Mouse (Mus musculus) liver, embryonic 16.5 days (tissue): ENCODE results near the gene Thoc5. TPM values are rescaled to one million over a fixed set of nuclear protein-coding genes. Genes with fewer than 3 reads are reported as not detected.

Experiments
- ATAC-seq: fragments of 200-750 bp; cut with Nextera tagmentation; 2 replicates; pipeline ENCODE4 v1.8.0; 2017; ENCODE audit warnings: low read depth, mild to moderate bottlenecking, moderate number of reproducible peaks, moderate library complexity
- H3K27ac ChIP-seq: fragments of 300-500 bp; sonication (generic); 2 replicates; pipeline ENCODE4 v1.5.1; 2014; ENCODE audit warnings: mild to moderate bottlenecking, low read length
- H3K27me3 ChIP-seq: fragments of 300-500 bp; sonication (generic); 2 replicates; pipeline ENCODE4 v1.6.1; 2014; ENCODE audit warnings: low read depth, low read length, mixed read lengths; ENCODE audit not compliant: control insufficient read depth, insufficient read depth
- H3K36me3 ChIP-seq: fragments of 300-500 bp; sonication (generic); 2 replicates; pipeline ENCODE4 v1.6.1; 2014; ENCODE audit warnings: mild to moderate bottlenecking; ENCODE audit not compliant: control insufficient read depth, insufficient read depth
- H3K4me1 ChIP-seq: fragments of 300-500 bp; sonication (generic); 2 replicates; pipeline ENCODE4 v1.6.1; 2014; ENCODE audit warnings: low read depth, low read length, mixed read lengths; ENCODE audit not compliant: control insufficient read depth
- H3K4me2 ChIP-seq: fragments of 300-500 bp; sonication (generic); 2 replicates; pipeline ENCODE4 v1.6.1; 2014; ENCODE audit warnings: low read depth, low read length, mixed read lengths
- H3K4me3 ChIP-seq: fragments of 300-500 bp; sonication (generic); 2 replicates; pipeline ENCODE4 v1.5.1; 2014; ENCODE audit warnings: low read depth, mild to moderate bottlenecking, low read length
- H3K9ac ChIP-seq: fragments of 300-500 bp; sonication (generic); 2 replicates; pipeline ENCODE4 v1.6.1; 2014; ENCODE audit warnings: low read depth, low read length
- H3K9me3 ChIP-seq: fragments of 300-500 bp; sonication (generic); replicated peaks from 2 replicates; pipeline ENCODE4 v1.6.1; 2016; ENCODE audit warnings: low read length; ENCODE audit not compliant: control insufficient read depth
- WGBS: fragments of 180-500 bp; shearing (Covaris S2); extraction: QIAGEN DNeasy Blood & Tissue Kit; methylation state at CpG from one replicate; pipeline ENCODE4 v1.1.7; 2014; ENCODE audit not compliant: insufficient replicate concordance; 5-methylcytosine and 5-hydroxymethylcytosine counted together
- polyA plus RNA-seq: library from polyadenylated mRNA; unstranded; fragments of >200 nt; fragmentation: Nextera tagmentation; extraction: Ambion mirVana; gene quantifications from 2 replicates; pipeline ENCODE4 v1.2.1, GENCODE M21; 2015

Gene Thoc5
- polyA plus RNA-seq, 1 experiment from 2014 or later = 12.6 TPM

DNA sequence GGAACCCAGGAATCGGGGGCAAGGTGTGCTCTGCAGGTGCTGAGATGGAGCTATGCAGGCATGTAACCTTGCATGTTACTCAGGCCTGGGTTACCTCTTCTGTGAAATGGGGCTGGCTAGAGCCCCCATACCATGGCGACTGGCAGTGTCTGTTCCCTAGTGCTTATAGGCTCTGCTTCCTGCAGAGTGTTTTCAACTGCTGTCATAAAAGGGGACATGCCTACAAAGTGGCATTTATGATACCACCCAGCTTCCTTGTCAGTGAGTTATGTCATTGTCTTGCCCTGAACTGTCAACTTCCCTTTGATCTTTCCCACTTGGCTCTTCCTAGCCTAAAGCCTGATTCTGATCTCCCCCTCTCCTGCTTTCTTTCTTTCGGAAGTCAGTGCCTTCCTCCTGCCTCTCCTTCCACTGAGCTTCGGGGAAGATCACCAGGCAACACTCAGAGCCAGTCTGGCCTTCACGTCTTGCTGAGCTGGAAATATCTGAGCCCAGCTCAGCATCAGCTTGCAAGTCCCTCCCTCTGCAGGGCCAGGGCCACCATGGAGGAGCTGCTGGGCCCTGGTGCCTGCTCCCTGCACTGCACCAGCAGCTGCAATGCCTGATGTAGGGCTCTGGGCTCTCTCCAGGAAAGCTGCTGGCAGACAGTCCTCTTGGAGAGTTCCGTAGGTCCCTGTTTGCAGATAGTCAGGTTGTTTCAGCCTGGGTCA, 68.1 kb downstream of the Thoc5 start:
- no peak overlapping the region for H3K4me2 ChIP-seq
- no peak overlapping the region for H3K4me3 ChIP-seq
- H3K36me3 ChIP-seq = no peaks in the 10 kb centered on the region
- WGBS = 42% methylated on average over 6 of the region's 6 CpGs
- H3K4me1 ChIP-seq = peaks cover 15% of the 10 kb centered on the region
- H3K9ac ChIP-seq = no peak overlapping the region
- no peak for ATAC-seq
- H3K27me3 ChIP-seq = no peaks in the 10 kb centered on the region
- H3K27ac ChIP-seq = no peak overlapping the region
- H3K9me3 ChIP-seq = no peaks in the 10 kb centered on the region

DNA sequence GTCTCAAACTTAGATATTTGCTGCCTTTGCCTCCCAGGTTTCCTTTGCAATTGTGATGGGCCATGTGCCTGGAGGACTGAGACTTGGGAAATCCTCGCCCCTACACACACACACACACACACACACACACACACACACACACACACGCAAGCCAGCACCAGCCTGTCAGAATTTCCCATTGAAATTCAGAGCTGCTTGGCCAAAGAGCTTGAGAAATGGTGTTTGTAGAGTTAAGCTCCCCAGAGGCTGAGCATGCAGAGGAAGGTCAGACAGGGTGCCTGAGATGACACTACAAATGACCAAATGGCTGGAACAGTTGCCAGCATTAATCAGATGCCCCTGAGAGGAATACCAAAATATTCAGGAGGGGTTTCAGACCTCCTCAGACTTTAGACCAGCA, 71.2 kb downstream of the Thoc5 start:
- Histone ChIP-seq H3K9ac (no peak overlapping the region), H3K4me1 (peaks cover 18% of the 10 kb centered on the region), H3K4me3 (no peak overlapping the region), H3K27ac (no peak overlapping the region), H3K4me2 (no peak overlapping the region), H3K36me3 (no peaks in the 10 kb centered on the region), H3K27me3 (no peaks in the 10 kb centered on the region), H3K9me3 (no peaks in the 10 kb centered on the region)
- ATAC-seq = no peak
- 69% methylated on average over 2 of the region's 2 CpGs for WGBS

DNA sequence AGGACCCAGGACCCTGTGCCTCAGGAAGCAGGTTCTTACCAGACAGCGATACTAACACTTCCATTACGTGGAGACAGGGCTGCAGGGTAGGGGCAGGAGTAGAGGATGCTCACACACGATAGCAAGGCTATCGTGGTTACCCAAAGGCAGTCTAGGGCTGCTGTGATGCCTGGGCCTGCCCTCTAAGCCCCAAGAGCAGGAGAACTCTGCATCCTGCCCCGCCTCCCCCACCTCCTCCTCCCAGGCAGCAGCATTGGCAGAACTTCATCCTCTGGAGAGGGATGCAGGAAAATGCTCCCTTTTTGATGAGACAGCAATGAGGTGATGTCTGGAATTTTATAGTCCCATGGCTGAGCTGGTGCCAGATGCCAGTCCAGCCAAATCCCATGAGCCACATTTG, 71.8 kb downstream of the Thoc5 start:
- Histone ChIP-seq H3K27ac (peak overlapping the region; percentile 56), H3K27me3 (no peaks in the 10 kb centered on the region), H3K4me2 (no peak overlapping the region), H3K4me1 (peaks cover 18% of the 10 kb centered on the region), H3K4me3 (no peak overlapping the region), H3K36me3 (no peaks in the 10 kb centered on the region), H3K9ac (no peak overlapping the region), H3K9me3 (no peaks in the 10 kb centered on the region)
- peak; percentile 85 for ATAC-seq
- 17% methylated on average over 5 of the region's 5 CpGs for WGBS

DNA sequence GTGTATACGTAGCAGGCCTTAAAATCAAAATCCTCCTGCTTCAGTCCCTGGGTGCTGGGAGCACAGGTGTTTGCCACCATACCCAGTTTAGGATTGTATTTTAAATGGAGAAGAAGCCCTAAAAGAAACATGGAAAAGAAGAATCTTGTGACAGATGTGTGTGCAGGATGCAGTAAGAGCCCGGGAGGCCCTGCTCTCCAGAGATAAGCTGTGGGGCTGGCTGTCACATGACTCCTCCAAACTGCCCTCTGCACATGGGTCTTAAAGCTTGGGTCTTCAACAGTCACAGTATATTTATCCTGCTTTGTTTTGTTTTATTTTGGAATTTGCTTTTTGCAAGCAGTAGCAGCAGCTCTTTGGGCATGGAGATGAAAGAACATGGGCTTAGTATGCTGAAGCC, 72.4 kb downstream of the Thoc5 start:
- no peaks in the 10 kb centered on the region for H3K27me3 ChIP-seq
- peak; percentile 80 for ATAC-seq
- peak overlapping the region; percentile 56 for H3K27ac ChIP-seq
- no peak overlapping the region for H3K9ac ChIP-seq
- H3K36me3 ChIP-seq = no peaks in the 10 kb centered on the region
- no peaks in the 10 kb centered on the region for H3K9me3 ChIP-seq
- H3K4me2 ChIP-seq = no peak overlapping the region
- peaks cover 18% of the 10 kb centered on the region for H3K4me1 ChIP-seq
- WGBS = 14% methylated on average over 2 of the region's 2 CpGs
- H3K4me3 ChIP-seq = no peak overlapping the region

DNA sequence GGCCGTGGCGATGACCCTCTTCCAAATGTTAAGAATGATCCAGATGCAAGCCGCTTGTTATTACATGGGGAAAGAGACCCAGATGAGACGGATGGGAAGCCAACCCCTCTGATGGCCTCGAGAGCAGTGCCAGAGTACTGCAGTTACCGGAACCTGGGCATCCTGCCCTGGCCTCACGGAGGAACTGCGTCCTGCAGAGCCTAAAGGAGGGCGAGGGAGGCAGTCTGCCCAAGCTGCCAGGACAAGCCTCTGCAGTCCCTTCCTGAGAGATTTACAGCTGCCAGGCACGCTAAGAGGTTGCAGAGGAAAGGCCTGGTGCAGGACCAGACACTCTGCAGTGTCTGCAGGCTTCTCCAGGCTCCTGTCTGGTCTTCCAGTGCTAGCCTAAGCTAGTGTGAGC, 73.3 kb downstream of the Thoc5 start:
- WGBS = 42% methylated on average over 10 of the region's 10 CpGs
- H3K27me3 ChIP-seq = no peaks in the 10 kb centered on the region
- no peak overlapping the region for H3K9ac ChIP-seq

DNA sequence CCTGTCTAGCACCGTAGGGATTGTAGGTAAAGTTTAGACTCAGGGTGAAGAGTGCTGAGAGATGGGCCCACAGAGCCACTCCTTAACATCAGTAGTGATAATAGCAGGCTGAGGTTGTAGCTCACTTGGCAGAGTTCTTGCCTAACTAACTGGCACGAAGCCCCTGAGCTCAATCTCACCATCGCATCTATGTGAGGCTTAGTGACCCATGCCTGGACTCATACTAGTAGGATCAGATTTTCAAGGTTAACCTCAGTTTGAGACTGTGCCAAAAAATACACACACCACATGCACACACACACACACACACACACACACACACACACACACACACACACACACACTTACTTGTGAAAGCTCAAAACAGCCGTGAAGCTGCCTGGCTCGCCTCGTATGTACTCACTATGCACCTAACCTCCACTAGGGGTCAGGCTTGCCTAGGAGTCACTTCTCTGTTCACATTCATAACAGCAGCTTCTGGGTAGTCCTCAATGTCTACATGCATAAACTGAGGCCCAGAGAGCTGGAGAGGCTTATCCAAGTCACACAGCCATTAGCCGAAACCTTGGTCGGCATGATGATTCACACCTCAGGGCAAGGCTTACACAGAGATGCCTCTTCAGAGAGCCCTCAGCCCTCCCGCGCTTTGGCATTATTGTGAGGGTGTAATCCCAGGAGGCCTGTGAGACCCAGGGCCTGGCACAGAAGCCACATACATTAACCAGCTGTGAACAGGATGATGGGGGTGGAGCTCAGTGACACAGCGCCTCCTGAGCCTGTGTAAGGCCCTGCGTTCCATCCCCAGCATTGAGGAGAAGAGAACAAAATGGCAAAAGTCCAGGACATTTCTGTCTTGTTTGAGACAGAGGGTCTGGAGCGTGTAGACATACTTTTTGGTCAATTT, 78.1 kb downstream of the Thoc5 start:
- Histone ChIP-seq H3K9ac (no peak overlapping the region), H3K27me3 (no peaks in the 10 kb centered on the region), H3K4me1 (peaks cover 8% of the 10 kb centered on the region; the same call in 1 of the 2 replicates), H3K4me3 (no peak overlapping the region), H3K9me3 (no peaks in the 10 kb centered on the region), H3K36me3 (no peaks in the 10 kb centered on the region), H3K4me2 (no peak overlapping the region), H3K27ac (no peak overlapping the region)
- 41% methylated on average over 13 of the region's 13 CpGs for WGBS
- ATAC-seq = peak; percentile 57

More for the DNA sequence above, 73.3 kb downstream of the Thoc5 start:
- no peak overlapping the region for H3K4me2 ChIP-seq
- ATAC-seq = no peak
- no peaks in the 10 kb centered on the region for H3K9me3 ChIP-seq
- H3K36me3 ChIP-seq = no peaks in the 10 kb centered on the region
- no peak overlapping the region for H3K27ac ChIP-seq
- peaks cover 18% of the 10 kb centered on the region for H3K4me1 ChIP-seq
- no peak overlapping the region for H3K4me3 ChIP-seq

DNA sequence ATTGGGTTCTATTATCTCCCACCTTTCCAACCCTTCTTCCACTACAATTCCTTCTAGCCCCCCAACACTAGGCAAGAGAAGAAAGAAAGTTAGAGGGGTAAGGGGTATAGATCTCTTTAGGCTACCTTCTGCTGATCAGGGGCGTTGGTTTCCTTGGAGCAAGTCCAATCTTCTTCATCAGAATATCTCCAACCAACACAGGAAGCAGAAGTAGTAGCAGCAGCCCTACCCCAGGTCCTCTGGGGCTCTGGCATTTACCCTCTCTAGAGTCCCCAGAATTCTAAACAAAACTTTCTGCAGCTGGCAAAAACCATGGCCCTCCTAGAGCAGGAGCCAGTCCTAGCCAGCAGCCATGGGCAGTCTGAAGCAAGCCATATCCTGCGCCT, 78.7 kb downstream of the Thoc5 start:
- H3K27ac ChIP-seq = no peak overlapping the region
- H3K4me1 ChIP-seq = peaks cover 5% of the 10 kb centered on the region; the same call in 1 of the 2 replicates
- H3K36me3 ChIP-seq = no peaks in the 10 kb centered on the region
- no peaks in the 10 kb centered on the region for H3K9me3 ChIP-seq
- no peak overlapping the region for H3K4me2 ChIP-seq
- H3K4me3 ChIP-seq = no peak overlapping the region
- H3K27me3 ChIP-seq = no peaks in the 10 kb centered on the region
- 50% methylated on average over 2 of the region's 2 CpGs for WGBS
- no peak overlapping the region for H3K9ac ChIP-seq
- ATAC-seq = no peak

DNA sequence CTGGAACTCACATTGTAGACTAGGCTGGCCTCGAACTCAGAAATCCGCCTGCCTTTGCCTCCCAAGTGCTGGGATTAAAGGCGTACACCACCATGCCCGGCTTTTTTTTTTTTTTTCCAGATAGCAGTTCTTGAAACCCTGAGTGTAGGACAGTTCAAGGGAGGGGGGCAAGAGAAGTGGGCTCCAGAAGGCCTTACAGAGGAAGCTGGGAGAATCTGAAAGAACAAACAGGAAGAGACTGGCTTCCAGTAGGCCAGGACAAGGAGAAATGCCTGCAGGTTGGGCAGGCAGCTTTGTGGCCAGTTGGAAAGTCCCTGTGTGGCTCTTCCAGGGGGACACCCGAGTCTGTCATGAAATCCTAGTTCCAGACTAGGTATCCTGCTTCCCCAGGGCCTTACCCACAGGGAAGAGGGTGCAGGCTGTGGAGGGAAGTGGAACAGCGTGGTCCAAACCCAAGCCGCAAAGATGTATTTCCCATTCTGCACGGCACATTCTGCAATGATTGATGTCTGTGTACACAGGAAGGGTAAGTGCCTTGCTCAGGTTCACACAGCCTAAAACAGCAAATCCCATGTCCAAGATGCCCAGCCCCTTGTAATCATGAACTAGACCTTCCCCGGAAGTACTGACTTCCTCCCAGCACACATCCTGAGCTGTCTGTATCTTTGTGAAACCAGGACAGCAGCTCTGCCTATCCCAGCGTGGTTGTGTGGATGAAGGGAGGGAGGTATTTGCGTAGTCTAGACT, 79.4 kb downstream of the Thoc5 start:
- Histone ChIP-seq H3K9me3 (no peaks in the 10 kb centered on the region), H3K27ac (peak overlapping the region; percentile 43; the same call in 1 of the 2 replicates), H3K36me3 (no peaks in the 10 kb centered on the region), H3K4me3 (no peak overlapping the region), H3K9ac (no peak overlapping the region), H3K4me1 (peaks cover 5% of the 10 kb centered on the region; the same call in 1 of the 2 replicates), H3K27me3 (no peaks in the 10 kb centered on the region), H3K4me2 (no peak overlapping the region)
- ATAC-seq = peak; percentile 48
- 38% methylated on average over 11 of the region's 11 CpGs for WGBS
